Mouse (Mus musculus) layer of hippocampus, adult 2 months (tissue): ENCODE results near the gene Xirp1. TPM values are rescaled to one million over a fixed set of nuclear protein-coding genes. Genes with fewer than 3 reads are reported as not detected.

Experiments
- DNase-seq, 2 experiments: peaks; one replicate each; pipeline ENCODE4 v3.0.0; 2022; ENCODE audit warnings: low spot score in 2 of 2
- H3K27ac ChIP-seq: fragments of 200-600 bp; 2 replicates; pipeline ENCODE4 v1.8.1; 2022
- H3K4me3 ChIP-seq: fragments of 200-600 bp; 2 replicates; pipeline ENCODE4 v1.8.1; 2022; ENCODE audit warnings: mild to moderate bottlenecking
- CTCF ChIP-seq: fragments of 200-600 bp; conservative IDR thresholded peaks from 2 replicates; pipeline ENCODE4 v1.8.1; 2022; ENCODE audit warnings: antibody characterized with exemption, mild to moderate bottlenecking, moderate library complexity
- total RNA-seq, 2 experiments: library from RNA; stranded (reverse); gene quantifications; 2 replicates each; pipeline ENCODE4 v1.2.3; 2021

The Xirp1 gene
- total RNA-seq, 2 experiments from 2014 or later: 0.10 to 0.23 TPM

DNA sequence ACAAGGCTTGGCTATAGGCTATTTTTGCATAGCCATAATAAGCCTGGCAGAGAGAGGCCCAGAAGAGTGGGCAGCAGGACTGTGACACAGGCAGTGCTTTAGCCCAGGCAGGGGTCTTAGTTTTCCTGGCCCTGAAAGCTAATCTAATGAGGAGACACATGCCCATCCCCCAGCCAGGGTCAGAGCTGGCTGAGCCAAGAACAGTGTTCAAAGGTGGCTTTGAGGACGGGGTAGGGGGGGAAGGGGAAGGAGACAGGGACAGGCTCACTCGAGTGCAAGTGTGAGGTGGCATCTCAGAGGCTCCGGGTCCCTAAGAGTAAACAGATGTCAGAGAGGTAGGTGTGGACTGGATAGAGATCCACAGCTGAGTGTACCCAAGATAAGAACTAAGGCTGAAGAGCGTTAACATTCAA lies 42.6 kb downstream of the Xirp1 start:
- Histone ChIP-seq H3K4me3 (peak overlapping the region; percentile 80), H3K27ac (peak overlapping the region; percentile 96)
- DNase-seq: no peak
- TF ChIP-seq CTCF: no peak

DNA sequence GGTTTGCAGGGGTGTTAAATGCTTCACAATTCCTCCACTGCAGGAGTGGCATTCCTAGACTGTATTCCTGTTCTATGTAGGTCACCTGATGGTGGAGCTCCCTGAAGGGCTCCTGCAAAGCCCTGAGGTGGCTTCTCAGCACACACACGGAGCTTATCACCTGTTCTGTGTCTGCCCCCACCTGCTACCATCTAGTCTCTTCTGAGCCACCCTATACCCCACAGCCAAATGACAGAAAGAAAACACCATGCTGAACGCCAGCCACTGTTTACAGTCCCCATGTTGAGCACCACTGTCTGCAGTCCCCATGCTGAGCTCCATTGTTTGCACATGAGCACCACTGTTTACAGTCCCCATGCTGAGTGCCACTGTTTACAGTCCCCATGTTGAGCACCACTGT lies 43.6 kb downstream of the Xirp1 start:
- DNase-seq: no peak
- no peak for TF ChIP-seq CTCF
- H3K4me3 ChIP-seq: no peak overlapping the region
- H3K27ac ChIP-seq: 0 out of 2 replicates have a peak overlapping the region, but pooled peaks have one; percentile 23

DNA sequence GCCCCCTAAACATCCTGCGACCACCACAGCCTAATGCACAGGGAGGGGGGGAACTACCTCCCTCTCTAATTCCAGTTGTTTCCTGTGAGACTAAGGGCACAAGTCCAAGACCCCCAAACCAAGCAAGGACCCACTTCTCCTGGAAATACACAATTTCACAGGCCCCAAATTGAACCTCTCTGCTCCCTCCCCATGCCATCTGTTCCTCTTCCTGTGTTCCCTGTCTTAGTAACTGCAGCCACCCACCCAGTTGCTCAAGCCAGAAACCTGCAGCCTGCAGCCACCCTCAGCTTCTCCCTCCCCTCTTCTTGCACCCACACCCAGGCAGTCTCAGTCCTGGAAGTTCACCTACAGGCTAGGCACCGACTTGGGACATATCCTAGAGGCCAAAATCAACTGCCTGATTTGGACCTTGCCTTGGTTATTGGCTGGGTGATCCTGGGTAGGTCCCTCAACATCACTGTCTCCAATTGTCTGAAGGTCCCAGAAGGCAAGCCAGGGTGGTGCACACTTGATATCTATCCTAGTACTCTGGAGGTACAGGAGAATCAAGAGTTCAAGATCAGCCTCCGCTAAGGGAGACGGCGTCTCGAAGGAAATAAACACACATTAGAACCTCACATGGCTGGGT lies 44.5 kb downstream of the Xirp1 start:
- peak; percentile 59 to 81 for DNase-seq
- H3K4me3 ChIP-seq: no peak overlapping the region
- H3K27ac ChIP-seq: peak overlapping the region; percentile 67
- no peak for TF ChIP-seq CTCF

DNA sequence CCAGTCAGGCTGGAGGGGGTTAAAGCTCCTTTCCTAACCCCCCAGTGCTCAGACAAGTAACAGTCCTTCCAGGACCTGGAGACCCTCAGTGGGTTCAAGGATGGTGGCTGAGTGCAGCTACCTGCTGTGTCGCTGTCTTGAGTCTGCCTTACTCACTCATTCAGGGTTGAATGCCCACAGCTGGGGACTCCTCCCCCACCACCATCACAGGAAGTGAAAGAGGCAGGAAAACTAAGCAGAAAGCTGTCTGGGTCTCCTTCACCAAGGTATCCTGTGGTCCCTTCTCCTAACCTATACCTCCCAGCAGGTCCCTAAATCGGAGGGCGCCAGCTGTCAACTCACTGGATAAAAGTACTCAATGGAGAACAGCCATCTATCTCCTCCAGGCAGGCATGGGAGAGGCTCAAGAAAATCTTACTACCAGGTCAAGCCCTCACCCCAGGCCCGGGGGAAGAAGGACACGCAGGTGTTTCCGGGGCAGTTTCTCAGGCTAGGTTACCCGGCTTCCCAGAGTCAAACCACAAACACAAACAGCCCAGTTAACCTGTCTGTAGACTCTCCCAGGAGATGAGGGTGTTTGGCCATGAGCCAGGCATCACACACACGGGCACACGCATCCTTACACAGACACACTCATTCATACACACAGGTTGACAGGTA lies 45.1 kb downstream of the Xirp1 start:
- no peak for TF ChIP-seq CTCF
- no peak for DNase-seq
- H3K27ac ChIP-seq: peak overlapping the region; percentile 67
- H3K4me3 ChIP-seq: no peak overlapping the region

DNA sequence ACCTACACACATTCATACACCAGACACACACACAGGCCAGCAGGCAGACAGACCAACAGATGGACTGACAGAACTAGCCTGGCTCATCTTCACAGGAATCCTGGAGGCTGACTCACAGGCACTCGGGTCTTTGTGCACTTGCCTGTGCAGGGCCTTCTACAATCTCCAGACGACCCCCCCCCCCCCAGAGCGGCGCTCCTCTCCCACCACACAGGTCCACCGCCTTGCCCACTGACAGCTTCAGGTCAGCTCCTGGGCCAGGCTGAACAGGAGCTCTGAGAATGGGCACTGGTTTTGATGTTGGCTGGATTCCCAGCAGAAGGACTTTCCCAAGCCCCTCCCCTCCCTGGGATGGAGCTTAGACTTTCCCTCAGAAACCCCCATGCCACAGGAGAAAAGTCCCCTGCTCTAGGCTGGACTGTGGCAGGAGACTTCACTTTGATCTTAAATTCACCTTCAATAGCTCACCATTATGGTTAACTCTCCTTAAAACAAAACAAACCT lies 45.8 kb downstream of the Xirp1 start:
- TF ChIP-seq CTCF: no peak
- peak overlapping the region; percentile 67 for H3K27ac ChIP-seq
- peak in 1 of 2 experiments; percentile 44 for DNase-seq
- H3K4me3 ChIP-seq: no peak overlapping the region

DNA sequence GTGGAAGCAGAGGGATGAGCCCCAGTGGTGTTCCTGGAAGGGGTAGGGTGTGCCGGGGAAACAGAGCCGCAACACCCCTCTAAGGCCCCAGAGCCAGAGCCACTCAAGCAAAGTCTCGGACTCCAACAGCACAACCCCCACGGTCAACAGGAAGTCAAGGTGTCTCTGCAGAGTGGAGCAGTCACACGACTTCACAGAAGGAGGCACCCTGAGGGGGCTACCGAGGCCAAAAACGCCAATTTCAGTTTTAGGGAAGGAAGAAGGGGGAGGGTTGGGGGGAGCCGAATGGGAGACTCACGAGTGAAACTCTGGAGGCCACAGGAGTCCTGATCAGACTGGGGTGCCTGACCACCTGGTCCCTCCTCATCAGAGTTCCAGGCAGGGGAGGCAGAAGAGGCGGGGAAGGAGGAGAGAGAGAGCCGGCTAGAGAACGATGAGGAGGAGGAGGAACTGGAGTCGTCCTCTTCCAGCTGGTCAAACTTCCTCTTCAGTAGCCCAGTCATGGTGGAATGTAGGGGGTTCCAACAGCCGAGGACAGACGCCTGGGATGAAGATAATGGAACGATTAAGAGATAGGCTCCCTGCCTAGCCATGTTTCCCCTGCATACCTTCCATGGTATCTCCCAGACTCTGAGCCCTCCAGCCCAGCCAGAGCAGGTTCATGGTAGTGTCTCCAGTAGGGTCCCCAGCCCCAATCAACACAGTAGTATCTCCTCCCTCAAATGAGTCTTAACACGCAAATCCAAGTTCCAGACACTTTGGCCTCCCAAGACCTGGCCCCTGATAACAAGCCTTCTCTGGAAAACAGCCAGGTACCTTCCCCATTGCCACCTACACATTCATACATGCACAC lies 46.5 kb downstream of the Xirp1 start:
- TF ChIP-seq CTCF: no peak
- Histone ChIP-seq H3K4me3 (no peak overlapping the region), H3K27ac (peak overlapping the region; percentile 67; the same call in 1 of the 2 replicates)
- no peak for DNase-seq

DNA sequence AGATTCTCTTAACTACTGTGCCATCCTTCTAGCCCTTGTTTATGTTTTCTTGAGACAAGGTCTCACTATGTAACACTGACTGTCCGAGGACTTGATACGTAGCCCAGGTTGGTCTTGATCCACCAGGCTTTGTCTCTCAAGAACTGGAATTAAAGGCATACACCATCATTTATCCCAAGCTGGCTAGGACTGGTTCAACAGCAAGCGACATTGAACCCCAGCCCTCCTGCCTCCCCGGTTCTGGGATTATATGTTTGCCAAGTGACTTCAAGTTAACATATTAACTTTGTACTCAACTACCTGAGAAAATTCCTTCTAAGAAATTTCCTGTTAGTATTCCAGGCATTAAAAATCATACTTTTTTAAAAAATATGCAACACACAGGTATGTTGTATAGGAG lies 48.1 kb downstream of the Xirp1 start:
- no peak for TF ChIP-seq CTCF
- no peak overlapping the region for H3K4me3 ChIP-seq
- DNase-seq: no peak
- H3K27ac ChIP-seq: no peak overlapping the region

DNA sequence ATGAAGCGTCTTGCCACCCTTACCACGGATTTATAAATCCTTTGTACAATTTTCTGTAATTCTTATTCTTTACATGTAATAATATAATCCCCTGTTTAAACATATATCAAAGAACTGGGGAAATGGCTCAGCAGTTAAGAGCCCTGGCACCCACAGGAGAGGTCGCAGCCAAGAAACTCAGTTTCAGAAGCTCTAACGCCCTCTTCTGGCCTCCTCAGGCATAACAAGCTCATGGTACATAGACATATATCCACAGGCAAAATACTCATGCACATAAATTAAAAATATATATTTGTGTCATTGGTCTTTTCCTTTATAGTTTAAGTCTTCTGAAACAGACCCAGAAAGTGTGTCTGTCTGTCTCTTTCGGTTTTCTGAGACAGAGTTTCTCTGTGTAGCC lies 48.8 kb downstream of the Xirp1 start:
- DNase-seq: no peak

DNA sequence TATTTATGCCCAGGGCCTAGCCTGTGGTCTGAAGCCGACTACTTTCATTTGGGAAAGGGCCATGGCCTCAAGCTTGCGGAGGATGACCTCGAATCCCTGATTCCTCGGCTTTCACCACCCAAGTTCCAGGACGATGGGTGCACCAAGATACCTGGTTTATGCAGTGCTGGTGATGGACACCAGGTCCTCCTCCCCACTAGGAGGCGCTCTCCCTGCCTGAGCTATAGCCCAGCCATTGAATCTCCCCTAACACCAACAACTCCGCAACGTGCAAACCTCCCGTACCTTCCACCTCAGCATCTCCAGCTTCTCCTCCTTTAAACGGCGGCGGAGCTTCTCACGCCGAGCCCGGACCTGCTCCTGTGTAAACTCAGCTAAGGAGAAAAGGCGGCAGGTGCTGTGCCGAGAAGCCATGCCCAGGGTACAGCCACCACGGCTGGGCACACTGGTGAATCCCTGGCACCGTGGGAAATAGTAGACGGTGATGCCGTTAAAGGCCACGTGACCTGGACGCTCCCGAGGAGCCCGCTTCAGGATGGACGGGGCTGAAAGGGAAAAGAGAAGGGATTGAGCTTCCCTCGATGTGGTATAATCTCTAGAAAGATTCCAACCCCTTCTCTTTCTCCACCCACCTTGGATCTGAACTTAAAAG lies 49.4 kb downstream of the Xirp1 start:
- DNase-seq: no peak
- no peak overlapping the region for H3K4me3 ChIP-seq
- peak; percentile 73 for TF ChIP-seq CTCF

More for the DNA sequence above, 48.8 kb downstream of the Xirp1 start:
- Histone ChIP-seq H3K4me3 (no peak overlapping the region), H3K27ac (no peak overlapping the region)
- peak; percentile 62 for TF ChIP-seq CTCF

DNA sequence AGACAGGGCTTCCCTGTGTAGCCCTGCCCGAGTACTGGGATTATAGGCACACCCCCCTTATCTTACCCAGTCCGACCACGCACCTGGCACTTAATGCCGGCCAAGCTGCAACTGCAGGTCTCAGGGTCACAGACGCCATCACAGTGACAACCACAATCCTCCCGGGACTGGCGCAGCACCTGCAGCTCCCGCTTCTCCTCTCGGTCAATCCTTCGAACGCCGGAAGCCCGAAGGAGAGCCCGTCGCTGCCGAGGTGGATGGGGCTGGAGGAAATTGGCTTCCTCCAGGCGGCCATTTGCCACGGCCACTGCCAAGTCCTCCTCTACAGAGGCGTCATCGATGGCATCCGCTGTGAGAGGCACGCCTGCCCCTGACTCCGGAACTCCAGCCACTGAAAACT lies 50.1 kb downstream of the Xirp1 start:
- no peak for DNase-seq
- H3K4me3 ChIP-seq: no peak overlapping the region
- no peak overlapping the region for H3K27ac ChIP-seq
- TF ChIP-seq CTCF: no peak

More for the DNA sequence above, 49.4 kb downstream of the Xirp1 start:
- H3K27ac ChIP-seq: no peak overlapping the region

DNA sequence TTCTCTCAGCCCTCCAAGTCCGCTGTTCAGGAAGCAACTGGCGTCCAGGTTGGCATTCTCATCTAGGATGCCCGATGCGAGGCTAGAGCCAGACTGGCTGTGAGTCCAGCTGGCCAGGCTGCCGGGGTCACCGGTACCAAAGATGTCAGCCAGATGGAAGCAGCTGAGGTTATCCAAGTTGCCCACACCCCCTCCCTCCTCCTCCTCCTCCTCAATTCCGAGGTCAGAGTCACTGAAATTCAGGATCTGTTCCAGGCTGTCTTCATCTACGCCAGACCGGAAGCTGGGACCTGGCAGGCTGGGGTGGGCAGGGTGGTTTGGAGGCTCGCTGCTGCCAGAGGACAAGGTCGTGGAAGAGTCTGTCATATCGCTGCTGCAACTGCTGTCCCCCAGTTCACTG lies 50.8 kb downstream of the Xirp1 start:
- Histone ChIP-seq H3K4me3 (no peak overlapping the region), H3K27ac (no peak overlapping the region)
- TF ChIP-seq CTCF: no peak
- no peak for DNase-seq

DNA sequence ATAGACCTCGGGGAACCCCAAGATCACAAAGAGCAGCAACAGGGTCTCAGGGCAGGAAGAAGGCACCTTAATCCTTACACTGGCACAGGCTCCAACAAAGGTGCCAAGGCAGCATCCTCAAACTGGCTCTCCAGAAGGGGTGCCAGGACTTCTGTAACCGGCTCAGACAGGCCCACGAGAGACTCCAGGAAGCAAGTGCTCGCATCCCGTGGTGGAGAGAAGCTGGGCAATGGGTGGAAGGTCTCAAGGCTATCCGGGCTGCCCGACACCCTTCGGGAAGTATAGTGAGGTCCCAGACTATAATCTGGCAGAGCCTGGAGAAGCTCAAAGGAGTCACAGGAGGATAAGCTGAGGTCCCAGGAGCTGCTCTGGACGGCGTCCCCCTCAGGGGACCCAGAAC lies 51.2 kb downstream of the Xirp1 start:
- TF ChIP-seq CTCF: no peak
- Histone ChIP-seq H3K4me3 (no peak overlapping the region), H3K27ac (no peak overlapping the region)
- DNase-seq: no peak
